Mouse (Mus musculus) left cerebral cortex, adult 2 months (tissue): ENCODE measurements around the gene Stk11. TPM values are rescaled to one million over a fixed set of nuclear protein-coding genes. Genes with fewer than 3 reads are reported as not detected.

ENCODE experiments used
- DNase-seq, 2 experiments: peaks; one replicate each; pipeline ENCODE4 v3.0.0; 2021 to 2022; ENCODE audit warnings: low spot score in 2 of 2, mixed read lengths in 1 of 2; ENCODE audit errors: extremely low spot score in 1 of 2
- H3K27ac ChIP-seq: fragments of 200-600 bp; 2 replicates; pipeline ENCODE4 v1.8.1; 2022
- H3K4me3 ChIP-seq: fragments of 200-600 bp; 2 replicates; pipeline ENCODE4 v1.8.1; 2022
- CTCF ChIP-seq: fragments of 200-600 bp; IDR thresholded peaks from 2 replicates; pipeline ENCODE4 v1.8.1; 2022; ENCODE audit warnings: antibody characterized with exemption, mild to moderate bottlenecking, moderate library complexity
- intact Hi-C: fragments of 180-260 bp; cut with DNase I; formaldehyde crosslinking; loops from one replicate; pipeline ENCODE4 v1.15.1; 2025
- total RNA-seq, 2 experiments: library from RNA; stranded (reverse); gene quantifications; 2 replicates each; pipeline ENCODE4 v1.2.3; 2021

The Stk11 gene
- total RNA-seq, 2 experiments from 2014 or later = 102 to 106 TPM

DNA sequence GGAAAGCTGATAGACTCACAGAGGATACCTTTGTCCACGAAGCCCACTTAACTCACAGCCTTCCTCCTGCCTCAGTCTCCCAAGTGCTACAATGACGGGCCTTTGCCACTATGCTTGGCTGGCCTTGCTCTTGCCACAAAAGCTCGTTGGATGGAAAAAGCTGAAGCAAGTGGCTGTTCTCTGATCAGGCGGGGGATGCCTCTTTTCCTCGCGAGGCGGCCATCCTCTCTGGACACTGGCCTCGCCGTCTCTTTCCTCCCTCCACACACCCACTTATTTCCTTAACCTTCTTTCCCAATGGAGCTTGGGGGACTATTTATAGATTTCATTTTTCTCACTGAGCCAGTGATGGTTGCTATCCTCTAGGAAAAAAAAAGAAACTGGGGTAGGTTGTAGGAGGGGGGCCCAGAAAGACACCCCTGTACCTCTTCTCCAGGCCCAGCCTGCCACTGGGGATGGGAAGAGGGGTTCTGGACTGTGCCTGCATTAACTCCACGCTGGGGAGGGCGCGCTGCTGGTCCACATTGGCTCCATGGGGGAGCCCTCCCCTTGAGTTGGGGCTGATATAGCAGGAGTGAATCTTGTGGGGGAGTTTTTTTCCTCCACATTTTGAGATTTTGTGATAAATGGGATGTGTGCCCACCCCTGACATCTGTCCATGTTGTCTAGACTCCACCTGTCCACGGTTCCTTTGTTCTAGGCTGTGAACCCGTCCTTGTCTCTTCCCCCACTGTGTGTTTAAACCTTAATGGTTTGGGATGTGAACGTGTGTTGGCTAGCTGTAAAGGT is 41.7 kb downstream of the Stk11 start:
- Histone ChIP-seq H3K4me3 (no peak overlapping the region), H3K27ac (peak overlapping the region; percentile 97)
- no peak for DNase-seq
- intact Hi-C loops = no loop called here
- TF ChIP-seq CTCF = no peak

DNA sequence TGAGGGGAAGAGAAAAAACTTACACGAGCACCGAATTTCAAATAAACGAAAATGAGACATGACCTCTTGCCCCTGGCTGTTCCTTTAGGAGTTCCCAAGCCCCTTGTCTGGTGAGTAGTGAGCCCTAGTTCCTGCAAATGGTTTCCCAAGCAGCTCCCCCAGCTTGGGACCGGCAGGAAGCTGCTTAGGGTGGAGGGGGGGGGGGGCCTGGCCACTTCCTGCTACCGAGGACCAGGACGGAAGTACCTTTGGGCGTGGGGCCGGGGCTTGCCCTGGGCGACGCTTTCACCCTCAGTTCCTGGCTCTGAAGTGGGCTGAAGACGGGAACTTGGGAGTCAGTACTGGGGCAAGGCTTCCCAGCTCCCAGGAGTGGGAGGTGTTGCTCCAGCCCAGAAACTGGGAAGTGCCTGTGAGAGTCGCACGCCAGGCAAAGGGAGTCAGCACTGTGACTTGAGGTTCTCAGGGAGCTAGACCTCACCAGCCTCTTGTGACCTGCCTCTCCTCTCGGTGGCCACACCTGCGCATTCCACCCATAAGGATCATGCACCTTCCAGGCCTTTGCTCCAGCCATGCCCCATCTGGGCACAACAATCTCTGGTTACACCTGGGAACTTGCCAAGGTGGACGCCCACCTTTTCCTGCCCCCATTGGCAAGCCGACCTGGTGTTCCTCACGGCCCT is 42.8 kb downstream of the Stk11 start:
- no peak for TF ChIP-seq CTCF
- Histone ChIP-seq H3K27ac (peak overlapping the region; percentile 97), H3K4me3 (no peak overlapping the region)
- DNase-seq = peak in 1 of 2 experiments; percentile 54
- intact Hi-C loops = no loop called here

DNA sequence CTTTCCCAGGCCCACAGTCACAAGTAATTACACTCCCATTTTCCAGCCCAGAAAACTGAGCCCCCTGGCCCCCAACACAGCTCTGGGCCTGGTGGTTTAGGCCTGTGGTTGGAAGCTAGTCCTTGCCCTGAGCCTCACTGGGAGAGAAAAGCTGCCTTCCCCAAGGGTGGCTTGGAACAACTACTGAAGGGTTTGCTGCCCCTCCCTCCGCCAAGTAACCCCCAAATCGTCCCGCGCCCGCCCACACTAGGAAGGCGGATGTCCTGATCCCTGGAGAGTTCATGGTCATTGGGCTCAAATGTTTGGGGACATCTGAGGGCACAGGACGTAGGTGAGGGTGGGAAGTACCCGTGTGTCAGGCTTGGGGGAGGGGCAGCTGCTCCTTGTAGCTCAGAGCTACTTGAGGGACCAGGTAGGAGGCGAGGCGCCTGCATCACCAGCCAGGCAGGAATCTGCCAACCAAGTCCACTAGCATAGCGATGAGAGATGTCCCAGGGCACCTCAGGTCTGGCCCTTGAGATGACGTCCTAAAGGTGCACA is 43.5 kb downstream of the Stk11 start:
- no peak for TF ChIP-seq CTCF

DNA sequence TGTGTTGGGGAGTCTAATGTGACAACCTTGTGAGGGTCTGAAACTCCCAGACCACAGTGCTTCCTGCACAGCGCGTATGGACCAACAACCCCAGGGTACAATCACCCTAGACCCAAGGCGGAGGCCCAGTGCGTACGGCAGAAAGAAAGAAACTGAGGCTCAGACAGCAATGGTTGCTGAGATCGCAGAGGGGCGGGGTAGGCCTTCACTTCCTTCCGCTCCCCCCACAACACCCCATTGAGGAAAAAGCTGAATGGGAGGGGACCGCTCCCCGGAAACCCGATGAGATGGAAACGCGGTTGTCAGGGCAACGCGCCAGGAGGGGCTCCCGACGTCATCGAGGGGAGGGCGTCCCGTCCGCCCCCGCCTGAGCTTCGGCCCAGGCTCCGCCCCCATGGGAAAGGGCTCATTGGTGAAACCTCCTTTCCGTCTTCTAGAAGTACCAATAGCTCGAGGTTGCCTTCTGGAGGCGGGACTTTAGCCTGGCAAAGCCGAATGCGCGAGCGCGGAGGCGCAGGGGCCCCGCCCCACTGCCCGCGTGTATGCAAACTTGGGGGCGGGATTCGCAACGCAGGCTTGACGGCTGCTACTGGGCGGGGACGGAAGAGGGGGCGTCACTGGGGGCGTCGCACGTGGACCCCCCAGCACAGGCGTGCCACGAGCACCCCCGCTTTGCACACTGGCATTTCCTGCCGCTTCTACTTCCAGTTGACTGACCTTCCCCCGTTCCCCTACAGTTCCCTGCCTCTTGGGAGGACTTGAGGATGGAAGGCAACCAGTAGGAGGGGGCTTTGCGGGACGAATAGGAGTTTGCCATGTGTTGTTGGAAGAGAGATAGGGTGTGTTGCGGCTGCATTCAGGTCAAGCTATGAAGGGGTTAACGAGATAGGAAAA is 44.2 kb downstream of the Stk11 start:
- Histone ChIP-seq H3K4me3 (peak overlapping the region; percentile 41), H3K27ac (peak overlapping the region; percentile 97)
- intact Hi-C loops = no loop called here
- DNase-seq = peak; percentile 99
- no peak for TF ChIP-seq CTCF

More for the DNA sequence above, 43.5 kb downstream of the Stk11 start:
- intact Hi-C loops = no loop called here
- DNase-seq = no peak
- H3K4me3 ChIP-seq = peak overlapping the region; percentile 34
- H3K27ac ChIP-seq = peak overlapping the region; percentile 97

DNA sequence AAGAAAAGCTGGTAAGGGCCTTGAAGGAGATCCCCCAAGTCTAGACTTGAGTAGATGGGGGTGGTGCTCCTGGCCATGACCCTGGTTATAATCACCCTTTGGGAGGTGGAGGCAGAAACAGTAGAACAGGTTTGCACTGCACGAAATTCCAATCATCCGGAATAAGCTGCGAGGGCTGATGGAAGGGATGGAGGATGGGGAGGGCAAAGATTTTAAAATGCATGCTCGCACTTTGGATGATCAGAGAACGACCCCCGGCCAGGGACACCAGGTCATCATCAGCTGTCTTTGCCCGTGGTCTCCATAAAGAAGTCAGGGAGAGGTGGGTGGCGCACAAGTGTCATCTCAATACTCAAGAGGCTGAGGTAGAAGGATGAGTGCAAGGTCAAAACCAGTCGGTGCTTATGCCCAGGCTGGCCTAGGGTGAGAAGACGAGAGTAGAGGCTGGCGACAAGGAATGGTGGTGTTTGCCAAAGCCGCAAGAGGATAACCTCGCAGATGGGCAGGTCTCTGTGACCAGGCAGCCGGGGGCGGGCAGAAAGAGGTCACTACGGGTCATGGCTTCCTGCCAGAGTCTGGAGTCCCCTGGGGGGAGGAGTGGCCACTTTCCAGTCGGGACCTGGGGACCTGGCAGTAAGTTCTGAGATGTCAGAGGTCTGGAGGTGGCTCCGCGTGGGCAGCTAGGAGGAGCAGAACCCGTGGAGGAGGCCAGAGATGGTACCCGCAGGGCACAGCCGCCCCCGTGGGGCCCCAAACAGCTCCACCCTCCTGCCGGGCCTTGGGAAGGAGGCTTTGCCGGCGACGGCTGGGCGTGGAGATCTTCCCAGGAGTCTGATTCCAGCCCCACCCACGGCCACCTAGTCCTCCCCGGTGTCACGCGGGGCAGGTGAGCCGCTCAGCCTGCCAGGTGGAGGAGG is 45.1 kb downstream of the Stk11 start:
- intact Hi-C loops = no loop called here
- Histone ChIP-seq H3K27ac (peak overlapping the region; percentile 97), H3K4me3 (peak overlapping the region; percentile 3)
- no peak for TF ChIP-seq CTCF
- DNase-seq = no peak

DNA sequence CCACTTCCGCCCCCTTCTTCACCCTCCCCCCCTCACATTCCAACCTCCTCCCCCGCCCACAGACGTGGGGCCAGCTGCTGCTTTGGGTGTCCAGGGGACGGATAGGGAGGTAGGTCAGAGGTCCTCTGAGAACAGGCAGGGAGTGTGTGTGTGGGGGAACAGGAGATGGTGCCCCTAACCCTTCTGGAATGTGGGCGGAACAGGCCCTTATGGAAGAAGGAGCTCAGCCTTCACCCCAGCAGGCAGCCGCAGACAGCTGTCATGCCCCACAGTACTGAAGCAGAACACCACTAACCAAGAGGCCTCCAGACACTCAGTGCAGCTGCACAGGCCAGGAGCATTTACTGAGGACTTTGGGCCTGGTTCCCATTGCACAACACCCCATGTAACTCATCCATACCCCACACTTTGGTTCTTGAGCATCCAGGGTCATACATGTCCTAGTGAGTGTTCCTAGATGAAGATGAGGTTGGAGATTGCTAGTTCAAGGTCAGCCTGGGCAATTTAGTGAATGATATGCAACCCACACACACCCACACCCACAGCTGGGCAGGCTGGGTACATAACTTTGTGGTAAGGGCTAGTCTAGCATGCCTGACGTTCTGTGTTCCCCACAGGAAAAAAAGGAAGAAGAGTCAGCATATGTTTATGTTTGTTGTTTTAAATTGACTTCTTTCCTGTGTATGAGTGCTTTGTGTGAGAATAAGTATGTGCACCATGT is 46.1 kb downstream of the Stk11 start:
- TF ChIP-seq CTCF = no peak
- Histone ChIP-seq H3K4me3 (no peak overlapping the region), H3K27ac (peak overlapping the region; percentile 97)
- DNase-seq = no peak
- intact Hi-C loops = no loop called here

DNA sequence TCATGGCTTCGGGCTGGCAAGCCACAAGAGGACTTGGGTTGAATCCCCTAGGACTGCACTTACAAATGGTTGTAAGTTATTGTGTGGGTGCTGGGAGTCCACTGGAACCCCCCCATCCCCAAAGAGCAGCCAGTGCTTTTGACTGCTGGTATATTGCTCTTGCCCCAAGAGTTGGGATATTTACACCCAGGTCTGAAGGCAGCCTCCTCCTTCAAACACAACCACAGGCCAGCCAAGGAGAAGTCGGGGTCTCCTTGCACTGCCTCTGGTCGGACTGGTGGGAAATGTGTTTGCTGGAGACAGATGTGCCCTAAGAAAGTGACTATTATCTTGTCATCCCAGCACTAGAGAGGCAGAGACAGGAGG is 46.6 kb downstream of the Stk11 start:
- Histone ChIP-seq H3K4me3 (no peak overlapping the region), H3K27ac (no peak overlapping the region)
- intact Hi-C loops = no loop called here
- DNase-seq = no peak
- no peak for TF ChIP-seq CTCF

DNA sequence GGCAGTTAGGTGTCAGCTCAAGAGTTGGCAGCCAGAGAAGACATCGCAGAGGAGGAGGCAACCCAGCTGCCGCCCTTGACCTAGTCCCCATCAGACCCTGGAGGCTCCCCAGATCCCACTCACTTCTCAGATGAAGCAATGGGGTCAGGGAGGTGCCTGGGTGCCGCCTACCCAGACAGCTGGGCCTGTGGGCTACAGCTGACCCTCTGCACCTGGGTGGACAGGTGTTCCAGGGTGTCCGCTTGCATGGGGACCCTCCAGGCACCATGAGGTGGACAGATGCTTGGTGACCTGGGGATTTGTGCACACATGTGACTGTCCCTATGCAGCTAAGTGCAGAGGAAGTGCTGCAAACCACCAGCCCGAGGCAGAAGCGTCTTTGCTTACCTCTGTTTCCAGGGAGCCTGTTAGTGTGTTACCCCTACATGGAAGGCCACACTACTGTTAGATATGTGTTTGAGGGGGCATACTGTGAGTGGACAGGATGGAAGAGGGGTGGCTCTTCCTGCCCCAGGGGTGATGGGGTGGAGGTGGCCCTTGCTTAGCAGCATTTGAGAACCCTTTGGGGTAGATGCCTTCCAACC is 47.2 kb downstream of the Stk11 start:
- H3K4me3 ChIP-seq = no peak overlapping the region
- no peak for DNase-seq
- no peak for TF ChIP-seq CTCF
- peak overlapping the region; percentile 29; the same call in 1 of the 2 replicates for H3K27ac ChIP-seq
- intact Hi-C loops = no loop called here

DNA sequence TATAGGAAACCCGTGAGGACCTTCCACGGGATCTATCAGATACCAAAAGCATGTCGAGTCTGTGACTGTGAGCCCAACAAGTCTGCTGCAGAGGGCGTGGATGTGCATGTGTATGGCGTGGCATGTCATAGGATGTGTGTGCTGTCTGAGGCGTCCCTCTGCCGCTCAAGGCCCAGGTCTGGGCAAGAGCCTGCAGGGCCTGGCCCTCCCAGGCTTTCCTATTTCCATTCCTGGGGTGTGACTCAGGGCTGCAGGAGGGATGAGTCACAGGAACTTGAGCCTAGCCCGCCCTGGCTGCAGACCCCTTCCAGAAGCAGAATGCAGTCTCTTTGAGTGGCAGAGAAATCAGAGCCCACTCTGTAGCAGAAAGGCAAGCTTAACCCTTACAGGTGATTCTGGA is 48.1 kb downstream of the Stk11 start:
- intact Hi-C loops = no loop called here
- DNase-seq = no peak
- H3K27ac ChIP-seq = peak overlapping the region; percentile 87
- no peak for TF ChIP-seq CTCF
- H3K4me3 ChIP-seq = no peak overlapping the region
